Mouse (Mus musculus): ENCODE data around the gene Kdm4d.
"Not testable (repeated sequence)": the region's sequence is repeated elsewhere in the genome, so short reads cannot be mapped to it uniquely, and the experiment has no call there.

The Kdm4d gene

GRCm38 (mm10) chr9:14451120-14451519 lies 49.2 kb downstream of the Kdm4d start:
- DNase-seq, result peak; percentile 26

GRCm38 (mm10) chr9:14447086-14447485 lies 53.2 kb downstream of the Kdm4d start:
- not testable (repeated sequence) for DNase-seq

GRCm38 (mm10) chr9:14440347-14440746 lies 59.9 kb downstream of the Kdm4d start:
- no peak for DNase-seq

- no peak for DNase-seq
Observed at GRCm38 (mm10) chr9:14433252-14433939, 66.9 kb downstream of the Kdm4d start.

Measured in cerebellum, adult 9-10 months (tissue).